Mouse (Mus musculus) ES-Bruce4 (cell line): ENCODE measurements around the gene Gm49395.

Experiments
- CTCF ChIP-seq: IDR thresholded peaks from one replicate; pipeline ENCODE4 v1.8.1; 2011; ENCODE audit warnings: low read depth, low read length
- EP300 ChIP-seq: IDR thresholded peaks from 2 replicates; pipeline ENCODE4 v1.6.1; 2011; ENCODE audit warnings: low read depth, low read length; ENCODE audit not compliant: insufficient read depth
- POLR2A ChIP-seq: IDR thresholded peaks from one replicate; pipeline ENCODE4 v1.8.1; 2011; ENCODE audit warnings: low read length; ENCODE audit not compliant: insufficient read depth

GRCm38 (mm10) chr13:115131381-115131780 lies 29.7 kb upstream of the Gm49395 start:
- TF ChIP-seq POLR2A: no peak
- TF ChIP-seq CTCF: no peak
- no peak for TF ChIP-seq EP300
